Mouse (Mus musculus) frontal cortex, postnatal 10 days (tissue): ENCODE data around the gene Rhebl1.

Experiments used
- DNase-seq, 2 experiments: peaks; one replicate each; pipeline ENCODE4 v3.0.0; 2022; ENCODE audit warnings: low spot score in 2 of 2, mixed read lengths in 1 of 2

Rhebl1 gene

DNA sequence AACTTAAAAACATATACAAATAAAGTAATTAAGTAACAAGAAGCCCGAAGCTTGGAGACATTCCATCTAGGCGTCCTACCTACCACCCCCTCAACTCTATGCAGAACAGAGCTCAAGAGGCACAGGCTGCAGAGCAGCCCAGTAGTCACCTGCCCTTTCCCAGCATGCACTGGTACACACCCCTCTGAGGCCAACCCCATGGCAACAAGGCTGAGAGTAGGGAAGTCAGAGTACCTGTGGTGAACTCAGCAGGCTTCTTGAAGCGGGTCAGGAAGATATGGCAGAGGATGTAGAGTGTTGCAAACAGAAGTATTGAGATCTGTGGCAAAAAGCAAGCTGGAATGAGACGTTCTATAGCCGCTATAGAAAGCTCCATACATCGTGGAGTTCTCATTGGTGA is 20.6 kb upstream of the Rhebl1 start:
- no peak for DNase-seq

DNA sequence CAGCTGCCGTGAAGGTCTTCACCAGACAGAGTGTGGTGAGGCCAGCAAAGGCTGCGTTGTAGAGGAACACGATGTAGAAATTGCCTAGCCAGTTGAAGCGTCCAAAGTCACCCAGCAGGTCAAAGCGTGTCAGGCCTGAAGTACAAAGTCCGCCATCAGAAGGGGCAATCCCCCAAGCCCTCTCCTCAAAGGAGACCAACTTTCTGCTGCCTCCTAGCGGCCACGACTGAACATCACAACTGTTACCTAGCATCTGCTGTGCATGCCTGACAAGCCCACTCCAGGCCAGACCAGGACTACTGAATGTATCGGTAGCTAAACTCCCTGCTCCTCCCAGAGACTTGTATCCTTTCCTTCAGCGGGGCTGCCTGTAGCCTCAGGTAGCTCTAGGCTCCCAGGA is 10.4 kb upstream of the Rhebl1 start:
- DNase-seq, result no peak

DNA sequence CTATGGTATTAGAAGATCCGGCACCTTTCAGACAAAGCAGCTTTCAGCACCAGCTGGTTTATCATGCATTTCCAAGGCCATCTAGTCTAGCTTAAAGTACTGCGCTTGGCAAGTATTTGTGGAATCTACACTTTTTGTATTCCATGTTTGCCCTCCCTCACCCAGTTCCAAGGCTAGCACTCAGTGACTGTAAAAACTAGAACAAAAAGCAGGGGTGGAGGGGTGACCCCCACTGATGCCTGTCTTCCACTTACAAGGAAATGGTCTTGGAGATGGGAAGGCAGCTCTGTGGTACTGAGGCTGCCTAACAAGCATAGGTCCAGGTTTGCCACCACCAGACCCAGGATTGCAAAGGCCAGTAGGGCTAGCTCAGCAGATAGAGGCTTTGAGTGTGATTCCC is 8.3 kb upstream of the Rhebl1 start:
- no peak for DNase-seq

- DNase-seq, result no peak
These were observed 7.2 kb upstream of the Rhebl1 start for GRCm38 (mm10) chr15:98901530-98901929.

DNA sequence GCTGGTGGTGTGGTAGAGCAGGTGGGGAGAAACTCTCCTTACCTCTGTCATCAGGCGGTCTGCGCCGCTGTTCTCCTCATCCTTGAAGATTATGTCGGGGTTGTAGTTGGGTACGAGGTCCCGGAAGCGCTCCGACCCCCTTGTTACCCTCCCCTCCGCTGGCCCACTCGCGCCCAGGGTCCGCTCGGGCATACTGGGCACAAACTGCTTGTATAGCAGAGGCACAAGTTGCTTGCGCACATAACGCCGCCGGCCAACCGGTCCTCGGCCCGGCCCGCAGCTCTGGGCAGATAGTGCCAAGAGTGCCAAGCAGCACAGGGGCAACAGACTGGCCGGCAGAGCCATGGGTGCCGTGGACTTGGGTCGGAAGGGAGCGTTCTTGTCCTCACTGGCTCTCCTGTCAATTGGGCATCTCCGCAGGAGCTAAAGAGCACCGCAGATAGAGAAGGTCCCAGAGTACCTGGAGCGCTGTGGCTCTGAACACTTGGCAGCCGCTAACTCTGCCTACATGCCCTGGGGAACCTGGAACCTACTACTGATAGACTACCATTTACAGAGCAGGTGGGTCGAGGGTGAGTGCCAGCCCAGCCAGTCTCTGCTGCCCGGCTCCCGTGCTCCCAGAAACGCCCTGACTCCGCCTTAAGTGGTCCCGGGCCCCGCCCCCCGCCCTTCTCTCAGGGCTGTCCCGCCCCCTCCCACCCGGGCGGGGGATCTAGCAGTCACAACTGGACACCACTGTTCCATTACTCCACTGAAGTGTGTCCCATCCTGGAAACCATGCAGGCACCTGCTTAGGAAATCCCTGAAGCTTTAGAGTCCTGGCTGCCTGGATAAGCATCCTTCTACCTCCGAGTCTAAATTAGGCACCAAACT is 3.8 kb upstream of the Rhebl1 start, which contains the start of gene Dhh:
Gene Dhh, minus strand, starts transcription at position 613 of the 873 bp plus-strand sequence.
- DNase-seq, result no peak

DNA sequence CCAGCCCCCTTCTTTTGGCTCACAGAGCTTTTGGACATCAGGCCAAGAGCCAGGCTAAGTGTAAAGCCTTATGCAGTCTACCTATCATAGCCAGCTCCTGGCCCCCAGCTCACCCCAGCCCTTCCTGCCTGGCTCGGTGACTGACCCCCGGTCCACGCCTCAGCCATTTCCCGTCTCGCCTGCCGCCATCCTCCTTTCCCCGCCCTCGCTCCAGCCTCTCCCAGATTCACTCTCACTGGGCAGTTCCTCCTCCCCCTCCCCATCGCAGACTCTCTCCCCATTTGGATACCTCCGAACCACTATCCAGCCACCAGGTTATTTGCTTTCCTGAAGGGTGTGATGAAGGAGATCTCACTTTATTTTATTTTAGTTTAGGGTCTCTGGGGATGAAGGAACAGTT is 3.2 kb upstream of the Rhebl1 start:
- DNase-seq, result no peak

- no peak for DNase-seq
These were observed 1.6 kb upstream of the Rhebl1 start for GRCm38 (mm10) chr15:98895635-98896589.

- no peak for DNase-seq
These were observed 650 bp upstream of the Rhebl1 start for GRCm38 (mm10) chr15:98894746-98895634.

GRCm38 (mm10) chr15:98893036-98893435 is 1.3 kb downstream of the Rhebl1 start:
- no peak for DNase-seq

GRCm38 (mm10) chr15:98891907-98892606 is 2.3 kb downstream of the Rhebl1 start:
- DNase-seq, result peak in 1 of 2 experiments; percentile 58

DNA sequence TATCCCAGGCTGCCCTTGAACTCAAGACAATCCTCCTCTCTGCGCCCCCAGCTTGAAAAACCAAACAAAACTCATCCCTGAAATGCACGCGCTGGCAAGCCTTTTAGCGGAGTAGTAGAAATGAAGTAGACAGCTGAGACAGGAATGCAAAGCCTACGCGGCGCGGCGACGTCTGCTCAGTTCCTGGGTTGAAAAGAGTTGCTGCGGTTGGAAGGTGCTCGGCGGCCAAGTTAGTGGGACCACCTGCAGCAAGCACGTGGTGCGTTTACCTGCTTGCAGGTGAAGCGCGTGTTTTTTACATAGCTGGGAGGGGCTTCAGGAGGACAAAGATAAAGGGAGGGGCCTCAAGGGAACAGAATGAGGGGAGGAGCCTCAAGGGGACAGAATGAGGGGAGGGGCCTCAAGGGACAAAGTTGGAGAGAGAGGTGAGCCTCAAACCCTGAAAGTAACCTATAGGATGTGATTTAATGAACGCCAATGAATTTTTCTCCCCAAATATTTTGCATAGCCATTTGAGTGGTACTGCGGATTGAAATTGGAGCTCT is 3.1 kb downstream of the Rhebl1 start:
- DNase-seq, result no peak

GRCm38 (mm10) chr15:98887526-98887925 is 6.8 kb downstream of the Rhebl1 start:
- DNase-seq, result no peak

GRCm38 (mm10) chr15:98886667-98887387 is 7.5 kb downstream of the Rhebl1 start:
- DNase-seq, result no peak

GRCm38 (mm10) chr15:98884106-98884505 is 10.2 kb downstream of the Rhebl1 start:
- DNase-seq, result no peak

DNA sequence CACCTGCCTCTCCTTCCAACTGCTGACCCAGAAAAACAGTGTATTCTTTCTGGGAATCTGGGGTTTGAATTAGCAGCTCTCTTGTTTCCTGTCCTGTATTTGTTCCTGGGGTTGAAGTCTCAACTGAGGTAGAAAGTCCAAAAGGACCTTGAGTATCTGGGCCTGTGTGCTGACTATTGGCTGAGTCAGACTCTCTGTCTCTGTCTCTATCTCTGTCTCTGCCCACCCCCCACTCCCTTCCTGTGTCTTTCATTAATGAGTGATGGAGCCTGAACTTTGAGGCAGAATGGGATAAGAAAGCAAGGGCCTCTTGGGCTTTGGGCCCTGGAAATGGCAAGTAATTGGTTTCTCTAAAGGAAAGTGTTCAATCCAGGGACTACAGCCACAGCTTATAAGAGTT is 10.7 kb downstream of the Rhebl1 start:
- no peak for DNase-seq

DNA sequence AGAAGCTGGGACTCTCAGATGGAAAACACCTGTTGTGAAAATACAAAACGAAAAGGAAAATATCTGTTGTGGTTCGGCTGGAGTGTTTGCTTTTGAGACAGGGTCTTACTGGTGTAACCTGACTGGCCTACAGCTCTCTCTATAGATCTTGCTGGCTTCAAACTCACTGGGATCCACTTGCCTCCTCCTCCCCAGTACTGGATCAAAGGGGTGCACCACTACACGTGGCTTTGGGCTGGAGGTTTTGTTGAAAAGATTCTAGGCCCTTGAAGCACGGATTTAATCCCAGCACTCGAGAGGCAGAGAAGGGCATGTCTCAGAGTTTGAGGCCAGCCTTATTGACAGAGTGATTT is 12.7 kb downstream of the Rhebl1 start:
- DNase-seq, result no peak

DNA sequence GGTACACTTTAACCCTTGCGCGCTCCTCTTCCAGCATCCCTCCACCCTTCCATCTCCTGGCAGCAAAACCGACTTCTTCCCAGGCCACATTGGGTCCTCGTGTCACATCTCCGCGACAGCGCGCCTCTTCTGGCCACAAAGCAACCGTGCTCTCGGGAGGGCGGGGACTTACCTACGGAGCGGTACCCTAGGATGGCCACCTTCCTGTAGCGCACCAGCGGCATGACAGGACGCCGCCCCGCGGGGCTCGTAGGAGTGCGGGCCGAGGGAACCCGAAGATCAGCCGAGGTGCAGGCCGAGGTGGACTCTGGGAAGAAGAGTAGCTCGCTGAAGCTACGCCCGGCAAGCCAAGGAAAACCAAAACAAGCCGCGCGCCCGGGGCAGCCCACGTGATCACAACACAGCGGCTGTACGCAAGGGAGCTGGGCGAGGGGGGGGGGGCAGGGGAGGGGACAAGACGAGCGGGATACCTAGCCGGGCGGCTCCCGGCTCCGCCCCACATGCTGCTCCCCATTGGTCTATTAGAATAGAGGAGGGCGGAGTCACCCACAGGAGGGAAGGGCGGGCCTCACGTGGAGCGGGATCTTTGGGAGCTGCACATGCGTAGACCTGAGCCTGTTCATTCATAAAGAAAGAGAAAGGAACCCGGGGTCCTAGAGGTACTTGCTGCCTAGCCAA is 13.2 kb downstream of the Rhebl1 start:
- DNase-seq, result peak; percentile 86 to 91

- no peak for DNase-seq
These were observed 17.0 kb downstream of the Rhebl1 start for GRCm38 (mm10) chr15:98877331-98877730.
